Mouse (Mus musculus): Measurements from ENCODE around the gene Eras. TPM values are rescaled to one million over a fixed set of nuclear protein-coding genes. Genes with fewer than 3 reads are reported as not detected.

Eras gene
- not detected for total RNA-seq (2023)

GRCm38 (mm10) chrX:7928270-7928790 is at the start of gene Eras:
Eras (minus strand) TSS chrX:7928607.

GRCm38 (mm10) chrX:7977892-7978291 is 49.5 kb upstream of the Eras start, which contains the start of gene Gata1:
Gata1 (minus strand) TSS chrX:7978071.

GRCm38 (mm10) chrX:7947108-7947899 is 18.9 kb upstream of the Eras start, which contains the start of gene Hdac6:
Hdac6 (minus strand) TSS chrX:7947889.

GRCm38 (mm10) chrX:7919601-7920383 is 8.6 kb downstream of the Eras start, which contains the start of gene Pcsk1n:
Pcsk1n (plus strand) TSS chrX:7919822.

GRCm38 (mm10) chrX:7909242-7909641 is 19.2 kb downstream of the Eras start, which contains the start of gene Gm10490:
Gm10490 (plus strand) TSS chrX:7909542.

GRCm38 (mm10) chrX:7907735-7908134 is 20.7 kb downstream of the Eras start, which contains the start of gene Gm10491:
Gm10491 (minus strand) TSS chrX:7907835.

GRCm38 (mm10) chrX:7898880-7899874 is 29.2 kb downstream of the Eras start, which contains the start of the genes Pqbp1 and Timm17b:
Pqbp1 (minus strand) TSS chrX:7899269.
Timm17b (plus strand) TSS chrX:7899357.

GRCm38 (mm10) chrX:7883841-7884567 is 44.4 kb downstream of the Eras start, which contains the start of gene Slc35a2:
Slc35a2 (plus strand) TSS chrX:7884028.

GRCm38 (mm10) chrX:7878007-7878419 is 50.4 kb downstream of the Eras start, which contains the start of gene Pim2:
Pim2 (plus strand) TSS chrX:7878262.

Other genes starting within 250 kb of the Eras start
- not detected for gene Magix, start 247.4 kb downstream of the Eras start, total RNA-seq (2023)
- gene Gpkow, start 231.5 kb downstream of the Eras start, total RNA-seq (2023), result 47.3 TPM
- 105 TPM for gene Wdr45, start 214.3 kb downstream of the Eras start, total RNA-seq (2023)
- gene Gm45208, start 206.4 kb downstream of the Eras start, total RNA-seq (2023), result not detected
- gene Praf2, start 200.2 kb downstream of the Eras start, total RNA-seq (2023), result 16.9 TPM
- not detected for gene Ccdc120, start 177.7 kb downstream of the Eras start, total RNA-seq (2023)
- 22.6 TPM for gene Tfe3, start 166.0 kb downstream of the Eras start, total RNA-seq (2023)
- 150 TPM for gene Gripap1, start 138.8 kb downstream of the Eras start, total RNA-seq (2023)
- gene Kcnd1, start 106.3 kb downstream of the Eras start, total RNA-seq (2023), result 1.2 TPM
- gene Otud5, start 87.2 kb downstream of the Eras start, total RNA-seq (2023), result 205 TPM
- gene Pim2, start 50.3 kb downstream of the Eras start, total RNA-seq (2023), result 56.9 TPM
- gene Slc35a2, start 44.6 kb downstream of the Eras start, total RNA-seq (2023), result 24.8 TPM
- 83.4 TPM for gene Pqbp1, start 29.3 kb downstream of the Eras start, total RNA-seq (2023)
- 37.8 TPM for gene Timm17b, start 29.2 kb downstream of the Eras start, total RNA-seq (2023)
- not detected for gene Gm10491, start 20.8 kb downstream of the Eras start, total RNA-seq (2023)
- not detected for gene Gm10490, start 19.1 kb downstream of the Eras start, total RNA-seq (2023)
- not detected for gene Pcsk1n, start 8.8 kb downstream of the Eras start, total RNA-seq (2023)
- 17.9 TPM for gene Hdac6, start 19.3 kb upstream of the Eras start, total RNA-seq (2023)
- gene Gata1, start 49.5 kb upstream of the Eras start, total RNA-seq (2023), result 3.3 TPM
- gene Glod5, start 89.9 kb upstream of the Eras start, total RNA-seq (2023), result not detected
- 30.1 TPM for gene Suv39h1, start 146.2 kb upstream of the Eras start, total RNA-seq (2023)
- gene Was, start 161.9 kb upstream of the Eras start, total RNA-seq (2023), result 114 TPM
- 49.9 TPM for gene Wdr13, start 204.3 kb upstream of the Eras start, total RNA-seq (2023)
- gene Rbm3, start 217.3 kb upstream of the Eras start, total RNA-seq (2023), result 479 TPM
- gene Tbc1d25, start 247.6 kb upstream of the Eras start, total RNA-seq (2023), result 16.9 TPM

All from CD4-positive naive resting alpha-beta T cell, adult 57 days (primary cell).